Mouse (Mus musculus): ENCODE measurements around the gene Cnn3.

DNA sequence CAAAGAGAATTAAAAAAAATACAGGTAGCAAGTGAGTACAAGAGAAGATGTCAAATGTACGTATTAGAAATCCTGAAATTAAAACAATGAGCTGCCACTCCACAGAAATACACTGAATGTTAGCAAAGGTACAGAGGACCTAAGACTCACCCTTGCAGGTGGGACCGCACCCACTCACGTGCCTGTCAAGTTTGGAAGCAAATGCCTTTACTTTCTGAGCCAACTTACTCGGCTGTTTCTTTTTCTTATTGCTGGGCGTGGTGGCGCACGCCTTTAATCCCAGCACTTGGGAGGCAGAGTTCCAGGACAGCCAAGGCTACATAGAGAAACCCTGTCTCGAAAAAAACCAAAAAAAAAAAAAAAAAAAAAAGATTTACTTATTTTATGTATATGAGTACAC lies 3.9 kb upstream of the Cnn3 start:
- TF ChIP-seq CTCF (IDR thresholded peaks at IDR 0.05; ENCODE audit: borderline replicate concordance, extremely low read depth, insufficient read depth, insufficient read length): no peak
- no peak for TF ChIP-seq POLR2A (IDR thresholded peaks at IDR 0.05; ENCODE audit: borderline replicate concordance, extremely low read depth, insufficient read depth, insufficient read length, poor library complexity, severe bottlenecking)
